Mouse (Mus musculus) midbrain, postnatal 0 days (tissue): ENCODE measurements at regions not wholly inside any gene's neighbourhood (a gene's known extent, or its start where the extent isn't known, plus 50 kb on each side); places are given as distances from the start of the nearest gene placed in this dataset.

Experiments used
- ATAC-seq: fragments of 200-750 bp; cut with Nextera tagmentation; 2 replicates; pipeline ENCODE4 v1.8.0; 2017; ENCODE audit warnings: moderate number of reproducible peaks, mild to moderate bottlenecking, moderate TSS enrichment, moderate library complexity; ENCODE audit not compliant: low FRiP score
- DNase-seq: peaks from one replicate; pipeline ENCODE4 v3.0.0-alpha.2; 2015; ENCODE audit warnings: low spot score
- H3K27ac ChIP-seq: fragments of 300-500 bp; sonication (generic); 2 replicates; pipeline ENCODE4 v1.5.1; 2014; ENCODE audit warnings: low read depth, mild to moderate bottlenecking, low read length, mixed read lengths
- H3K27me3 ChIP-seq: fragments of 300-500 bp; sonication (generic); 2 replicates; pipeline ENCODE4 v1.6.1; 2014; ENCODE audit warnings: low read length, control low read depth, mixed read lengths; ENCODE audit not compliant: insufficient read depth
- H3K36me3 ChIP-seq: fragments of 300-500 bp; sonication (generic); 2 replicates; pipeline ENCODE4 v1.6.1; 2014; ENCODE audit warnings: low read length, control low read depth, mixed read lengths; ENCODE audit not compliant: insufficient read depth
- H3K4me1 ChIP-seq: fragments of 300-500 bp; sonication (generic); 2 replicates; pipeline ENCODE4 v1.6.1; 2014; ENCODE audit warnings: mild to moderate bottlenecking, control low read depth, antibody characterized with exemption, low read length, mixed read lengths; ENCODE audit not compliant: insufficient read depth
- H3K4me2 ChIP-seq: fragments of 300-500 bp; sonication (generic); 2 replicates; pipeline ENCODE4 v1.6.1; 2014; ENCODE audit warnings: low read depth, mild to moderate bottlenecking, low read length, mixed read lengths; ENCODE audit not compliant: poor library complexity, severe bottlenecking
- H3K4me3 ChIP-seq: fragments of 300-500 bp; sonication (generic); 2 replicates; pipeline ENCODE4 v1.5.1; 2014; ENCODE audit warnings: low read depth, mild to moderate bottlenecking, low read length, moderate library complexity
- H3K9ac ChIP-seq: fragments of 300-500 bp; sonication (generic); replicated peaks from 2 replicates; pipeline ENCODE4 v1.6.1; 2014; ENCODE audit warnings: mild to moderate bottlenecking, low read length, moderate library complexity, mixed read lengths; ENCODE audit not compliant: poor library complexity, severe bottlenecking
- H3K9me3 ChIP-seq: fragments of 300-500 bp; sonication (generic); 2 replicates; pipeline ENCODE4 v1.6.1; 2016; ENCODE audit warnings: low read length, control low read depth
- CTCF ChIP-seq: IDR thresholded peaks from 2 replicates; pipeline ENCODE4 v1.5.1; 2016; ENCODE audit warnings: antibody characterized with exemption, mild to moderate bottlenecking
- WGBS: fragments of 180-500 bp; shearing (Covaris S2); extraction: QIAGEN DNeasy Blood & Tissue Kit; methylation state at CpG from one replicate; pipeline ENCODE4 v1.1.7; 2014; 5-methylcytosine and 5-hydroxymethylcytosine counted together

- no peak overlapping the region for H3K9ac ChIP-seq
- H3K27me3 ChIP-seq, result no peaks in the 10 kb centered on the region
- TF ChIP-seq CTCF, result no peak
- 86% methylated on average over 5 of the region's 5 CpGs for WGBS
- DNase-seq (no peak), ATAC-seq (no peak)
- H3K4me2 ChIP-seq, result no peak overlapping the region
- no peaks in the 10 kb centered on the region for H3K9me3 ChIP-seq
- no peaks in the 10 kb centered on the region for H3K36me3 ChIP-seq
- no peaks in the 10 kb centered on the region for H3K4me1 ChIP-seq
- H3K27ac ChIP-seq, result no peak overlapping the region
- no peak overlapping the region for H3K4me3 ChIP-seq
These were observed 56.1 kb upstream of the Hmgn3 start for GRCm38 (mm10) chr9:83202583-83202982.

GRCm38 (mm10) chr9:83199771-83200170, 53.3 kb upstream of the Hmgn3 start:
- no peak overlapping the region for H3K9ac ChIP-seq
- no peaks in the 10 kb centered on the region for H3K27me3 ChIP-seq
- ATAC-seq, result no peak
- no peaks in the 10 kb centered on the region for H3K4me1 ChIP-seq
- TF ChIP-seq CTCF, result no peak
- DNase-seq, result no peak
- H3K27ac ChIP-seq, result no peak overlapping the region
- H3K9me3 ChIP-seq, result no peaks in the 10 kb centered on the region
- WGBS, result 79% methylated on average over 3 of the region's 3 CpGs
- H3K4me2 ChIP-seq, result no peak overlapping the region
- H3K36me3 ChIP-seq, result no peaks in the 10 kb centered on the region
- no peak overlapping the region for H3K4me3 ChIP-seq

- no peak for TF ChIP-seq CTCF
- Histone ChIP-seq H3K9ac (no peak overlapping the region), H3K4me3 (no peak overlapping the region), H3K9me3 (no peaks in the 10 kb centered on the region), H3K4me2 (no peak overlapping the region), H3K36me3 (no peaks in the 10 kb centered on the region), H3K4me1 (no peaks in the 10 kb centered on the region), H3K27me3 (no peaks in the 10 kb centered on the region), H3K27ac (no peak overlapping the region)
- ATAC-seq, result no peak
- DNase-seq, result no peak
- WGBS, result 86% methylated on average over 3 of the region's 3 CpGs
These were observed 52.7 kb upstream of the Hmgn3 start for GRCm38 (mm10) chr9:83199176-83199575.

GRCm38 (mm10) chr9:83197013-83197412, 50.5 kb upstream of the Hmgn3 start:
- 82% methylated on average over 5 of the region's 5 CpGs for WGBS

More at GRCm38 (mm10) chr9:83197013-83197412, 50.5 kb upstream of the Hmgn3 start:
- Histone ChIP-seq H3K4me1 (no peaks in the 10 kb centered on the region), H3K4me2 (no peak overlapping the region), H3K4me3 (no peak overlapping the region), H3K9ac (no peak overlapping the region), H3K9me3 (no peaks in the 10 kb centered on the region), H3K36me3 (no peaks in the 10 kb centered on the region), H3K27ac (no peak overlapping the region), H3K27me3 (no peaks in the 10 kb centered on the region)
- ATAC-seq (no peak), DNase-seq (no peak)
- TF ChIP-seq CTCF, result no peak
